Mouse (Mus musculus) CH12.LX (cell line): ENCODE results near the gene Smurf2.

Experiments used
- BHLHE40 ChIP-seq: IDR thresholded peaks from 2 replicates; pipeline ENCODE4 v1.6.1; 2011; ENCODE audit warnings: mild to moderate bottlenecking, low read depth, low read length, improper control_type of control experiment
- CTCF ChIP-seq, 2 experiments: IDR thresholded peaks in 1 of 2; conservative IDR thresholded peaks in 1 of 2; 2 replicates each; pipeline ENCODE4 v1.5.1; 2011 to 2012; ENCODE audit warnings: low read depth in 2 of 2, low read length in 2 of 2, improper control_type of control experiment in 1 of 2, inconsistent platforms in 1 of 2, mild to moderate bottlenecking in 1 of 2, moderate library complexity in 1 of 2
- EP300 ChIP-seq: IDR thresholded peaks from 2 replicates; pipeline ENCODE4 v1.6.1; 2011; ENCODE audit warnings: low read length, improper control_type of control experiment
- MEF2A ChIP-seq: IDR thresholded peaks from 2 replicates; pipeline ENCODE4 v1.6.1; 2014; ENCODE audit warnings: low read depth, mild to moderate bottlenecking, inconsistent platforms, low read length, improper control_type of control experiment, borderline replicate concordance
- POLR2A ChIP-seq: IDR thresholded peaks from 2 replicates; pipeline ENCODE4 v1.6.1; 2011; ENCODE audit warnings: low read depth, mild to moderate bottlenecking, improper control_type of control experiment, low read length
- RAD21 ChIP-seq: IDR thresholded peaks from 2 replicates; pipeline ENCODE4 v1.6.1; 2011; ENCODE audit warnings: low read depth, mild to moderate bottlenecking, low read length, improper control_type of control experiment, moderate library complexity
- ZKSCAN1 ChIP-seq: IDR thresholded peaks from 2 replicates; pipeline ENCODE4 v1.6.1; 2012; ENCODE audit warnings: low read depth, inconsistent platforms, low read length, improper control_type of control experiment, borderline replicate concordance

- TF ChIP-seq POLR2A = no peak; the same call in 1 of the 2 replicates
- no peak for TF ChIP-seq MEF2A
- no peak for TF ChIP-seq BHLHE40
- TF ChIP-seq CTCF (conservative IDR thresholded peaks at IDR 0.05 in 1 of 2, IDR thresholded peaks at IDR 0.05 in 1 of 2; ENCODE audit: low read depth in 2 of 2, low read length in 2 of 2) = no peak
- TF ChIP-seq EP300 = no peak
- no peak for TF ChIP-seq ZKSCAN1
- TF ChIP-seq RAD21 = no peak
Observed at GRCm38 (mm10) chr11:106778132-106778531, 142.4 kb downstream of the Smurf2 start.
